Mouse (Mus musculus) megakaryocyte, embryonic 14.5 days (primary cell): ENCODE data around the gene Tmem230. TPM values are rescaled to one million over a fixed set of nuclear protein-coding genes. Genes with fewer than 3 reads are reported as not detected.

Experiments used
- H3K27me3 ChIP-seq: replicated peaks from 2 replicates; pipeline ENCODE3; 2012; ENCODE audit warnings: inconsistent platforms
- H3K36me3 ChIP-seq: replicated peaks from 2 replicates; pipeline ENCODE3; 2012; ENCODE audit warnings: low read length, inconsistent platforms, mixed read lengths
- H3K4me1 ChIP-seq: 2 replicates; pipeline ENCODE4 v1.6.1; 2012; ENCODE audit warnings: inconsistent platforms
- H3K4me3 ChIP-seq: replicated peaks from 2 replicates; pipeline ENCODE3; 2012; ENCODE audit warnings: moderate library complexity, mild to moderate bottlenecking, inconsistent platforms
- H3K9me3 ChIP-seq: 2 replicates; pipeline ENCODE4 v1.6.1; 2012; ENCODE audit warnings: inconsistent platforms
- FLI1 ChIP-seq: IDR thresholded peaks from 2 replicates; pipeline ENCODE4 v1.6.1; 2012; ENCODE audit warnings: low read length, inconsistent platforms, mixed read lengths
- GATA1 ChIP-seq: IDR thresholded peaks from 3 replicates; pipeline ENCODE4 v1.6.1; 2012; ENCODE audit warnings: mixed read lengths, low read length, inconsistent platforms, borderline replicate concordance
- polyA plus RNA-seq: library from polyadenylated mRNA; stranded (reverse); fragments of >175 nt; gene quantifications from 2 replicates; pipeline ENCODE4 v1.2.3, GENCODE M21; 2012; ENCODE audit warnings: low replicate concordance; ENCODE audit not compliant: insufficient read depth

Tmem230 gene
- polyA plus RNA-seq, 1 experiment, result 24.3 TPM

DNA sequence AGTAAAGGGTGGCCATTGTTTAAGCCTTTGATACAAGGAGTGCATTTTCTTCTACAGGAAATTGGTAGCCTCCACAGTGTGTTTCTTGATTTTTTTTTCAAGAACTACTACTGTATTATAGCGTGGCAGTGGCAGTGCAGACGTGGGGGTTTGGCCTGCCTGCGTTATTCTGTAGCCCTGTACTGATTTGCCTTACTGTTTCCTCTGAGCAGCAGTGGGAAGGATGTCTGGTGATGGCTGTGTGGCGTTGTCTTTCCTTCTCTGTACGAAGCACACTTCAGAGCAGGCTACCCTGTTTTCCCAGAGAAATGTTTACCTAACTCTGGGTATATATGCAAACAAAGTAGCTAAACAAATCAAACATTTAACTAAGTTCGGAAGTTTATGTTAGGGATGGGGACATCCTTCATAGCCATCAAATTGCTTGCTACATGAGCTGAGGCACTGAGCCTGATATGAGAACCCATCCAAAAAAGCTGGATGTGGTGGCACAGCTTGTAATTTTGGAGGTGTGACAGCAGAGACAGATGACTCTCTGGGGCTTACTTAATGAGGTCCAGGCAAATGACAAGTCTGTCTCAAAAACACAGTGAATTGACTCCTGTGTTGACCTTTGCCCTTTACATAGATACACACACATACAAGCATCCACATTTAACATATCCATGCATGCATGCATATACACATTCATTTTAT, 25.2 kb upstream of the Tmem230 start:
- Histone ChIP-seq H3K9me3 (no peaks in the 10 kb centered on the region), H3K4me1 (peaks cover 89% of the 10 kb centered on the region), H3K4me3 (peak overlapping the region; percentile 70), H3K36me3 (peaks cover 66% of the 10 kb centered on the region), H3K27me3 (no peaks in the 10 kb centered on the region)
- no peak for TF ChIP-seq FLI1
- no peak for TF ChIP-seq GATA1

DNA sequence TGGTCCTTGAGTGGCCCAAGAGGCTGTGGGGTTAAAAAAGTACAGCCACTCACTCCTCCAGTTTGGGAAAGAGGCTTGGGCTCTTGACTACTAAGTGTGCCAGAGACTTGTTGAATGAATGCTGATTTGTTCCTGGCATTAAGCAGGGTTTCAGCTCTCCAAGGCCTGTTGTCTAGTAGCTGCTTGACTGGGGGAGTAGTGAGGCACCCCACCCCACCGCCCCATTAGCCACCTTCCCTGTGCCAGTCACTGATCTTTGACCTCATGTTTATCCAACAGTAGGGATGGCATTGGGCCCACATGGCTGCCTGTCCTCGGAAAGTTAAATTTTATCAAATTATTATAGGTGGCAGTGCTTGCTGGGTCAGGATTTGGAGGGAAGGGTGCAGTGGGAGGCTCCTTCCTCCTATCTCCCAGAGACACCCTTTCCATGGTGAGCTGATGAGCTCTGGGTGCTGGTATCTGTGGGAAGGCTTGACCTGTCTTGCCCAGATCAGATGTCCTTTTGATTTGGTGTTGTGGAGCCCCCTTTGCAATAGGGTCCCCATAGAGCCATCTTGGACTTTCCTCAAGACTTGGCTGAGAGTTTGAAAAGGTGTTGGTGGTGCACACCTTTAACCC, 22.8 kb upstream of the Tmem230 start:
- H3K4me3 ChIP-seq, result peak overlapping the region; percentile 70
- TF ChIP-seq GATA1 (no peak), FLI1 (no peak)
- no peaks in the 10 kb centered on the region for H3K9me3 ChIP-seq
- H3K36me3 ChIP-seq, result peaks cover 63% of the 10 kb centered on the region
- H3K4me1 ChIP-seq, result peaks cover 83% of the 10 kb centered on the region
- no peaks in the 10 kb centered on the region for H3K27me3 ChIP-seq

DNA sequence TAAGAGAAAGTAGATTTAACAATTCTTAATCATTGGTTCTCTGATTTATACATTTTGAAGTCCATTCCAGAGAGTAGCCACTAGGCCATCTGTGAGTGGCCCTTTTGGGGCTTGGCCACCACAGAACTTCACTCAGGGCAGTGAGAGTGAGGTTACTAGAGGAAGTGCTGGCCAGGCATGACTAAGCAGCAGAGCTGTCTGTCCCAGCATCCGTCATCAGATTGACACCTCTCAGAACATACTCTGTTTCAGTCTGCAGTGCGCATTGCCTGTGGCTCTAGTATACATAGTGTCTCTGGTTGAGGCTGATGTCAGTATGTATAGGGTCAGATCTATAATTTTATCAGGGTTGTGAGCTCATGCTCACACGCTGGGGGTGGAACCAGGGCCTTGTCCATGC, 21.6 kb upstream of the Tmem230 start:
- Histone ChIP-seq H3K27me3 (no peaks in the 10 kb centered on the region), H3K4me3 (peak overlapping the region; percentile 72), H3K4me1 (peaks cover 86% of the 10 kb centered on the region)

DNA sequence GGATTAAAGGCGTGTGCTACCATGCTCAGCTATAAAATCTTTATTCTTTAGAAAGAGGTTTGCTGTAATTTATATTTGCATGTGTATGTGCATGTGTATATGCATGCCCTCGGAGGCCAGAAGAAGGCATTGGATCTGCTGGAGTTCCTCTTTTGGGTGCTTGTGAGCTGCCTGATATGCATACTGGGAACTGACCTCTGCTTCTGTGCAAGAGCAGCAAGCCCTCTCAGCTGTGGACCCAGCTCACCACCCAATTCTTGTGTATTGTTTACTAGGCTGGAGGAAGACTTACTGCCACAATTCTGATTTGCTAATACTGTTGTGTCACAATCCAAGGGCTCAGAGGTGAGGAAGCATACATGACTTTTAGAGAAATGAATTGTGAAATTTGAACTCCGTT, 18.5 kb upstream of the Tmem230 start:
- H3K9me3 ChIP-seq, result no peaks in the 10 kb centered on the region
- H3K27me3 ChIP-seq, result no peaks in the 10 kb centered on the region
- peaks cover 59% of the 10 kb centered on the region for H3K4me1 ChIP-seq
- TF ChIP-seq GATA1 (no peak), FLI1 (no peak)
- peaks cover 28% of the 10 kb centered on the region for H3K36me3 ChIP-seq
- H3K4me3 ChIP-seq, result peak overlapping the region; percentile 85

More for the DNA sequence above, 21.6 kb upstream of the Tmem230 start:
- H3K9me3 ChIP-seq, result no peaks in the 10 kb centered on the region
- peaks cover 55% of the 10 kb centered on the region for H3K36me3 ChIP-seq
- TF ChIP-seq FLI1 (no peak), GATA1 (no peak)

DNA sequence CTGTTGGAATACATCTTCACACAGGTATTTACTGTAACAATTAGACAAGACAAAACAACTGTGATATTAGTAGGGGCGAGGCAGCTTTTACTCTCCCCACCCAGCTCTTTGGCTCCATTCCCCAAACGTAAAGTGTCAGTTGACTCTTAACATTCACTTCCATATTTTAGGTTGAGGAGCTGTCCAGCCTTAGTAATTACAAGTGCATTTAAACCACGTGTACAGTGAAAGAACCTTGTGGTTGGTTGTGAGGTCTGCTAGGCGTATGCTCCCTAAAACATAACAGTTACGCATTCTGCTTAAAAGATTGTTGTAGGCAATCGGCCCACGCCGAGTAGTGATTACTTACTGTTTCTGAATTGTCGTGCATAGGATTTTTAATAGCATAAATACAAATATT, 17.6 kb upstream of the Tmem230 start:
- TF ChIP-seq FLI1 (no peak), GATA1 (no peak)
- Histone ChIP-seq H3K4me1 (peaks cover 50% of the 10 kb centered on the region), H3K27me3 (no peaks in the 10 kb centered on the region), H3K36me3 (peaks cover 23% of the 10 kb centered on the region), H3K4me3 (peak overlapping the region; percentile 100), H3K9me3 (no peaks in the 10 kb centered on the region)

DNA sequence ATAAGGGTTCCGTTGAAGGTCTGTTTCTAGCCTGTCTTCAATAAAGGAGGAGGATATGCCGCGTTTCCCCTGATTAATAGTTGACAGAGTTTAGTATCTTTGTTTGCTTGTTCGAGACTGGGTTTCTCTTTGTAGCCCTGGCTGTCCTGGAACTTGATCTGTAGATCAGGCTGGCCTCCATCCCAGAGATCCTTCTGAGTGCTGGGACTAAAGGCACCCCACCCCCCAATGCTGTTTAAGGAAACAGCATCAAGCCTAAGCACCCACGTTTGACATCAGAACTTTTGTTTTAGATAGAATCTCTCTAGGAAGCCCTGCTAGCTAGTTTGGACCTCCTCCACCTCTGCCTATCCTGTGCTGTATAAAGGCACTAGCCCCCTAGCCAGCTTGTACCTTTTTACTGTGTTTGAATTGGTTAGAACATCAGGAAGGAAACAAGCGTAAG, 16.7 kb upstream of the Tmem230 start:
- H3K27me3 ChIP-seq, result no peaks in the 10 kb centered on the region
- H3K4me1 ChIP-seq, result peaks cover 42% of the 10 kb centered on the region
- peak overlapping the region; percentile 100 for H3K4me3 ChIP-seq
- H3K9me3 ChIP-seq, result no peaks in the 10 kb centered on the region
- TF ChIP-seq GATA1 (no peak), FLI1 (no peak)
- peaks cover 24% of the 10 kb centered on the region for H3K36me3 ChIP-seq

DNA sequence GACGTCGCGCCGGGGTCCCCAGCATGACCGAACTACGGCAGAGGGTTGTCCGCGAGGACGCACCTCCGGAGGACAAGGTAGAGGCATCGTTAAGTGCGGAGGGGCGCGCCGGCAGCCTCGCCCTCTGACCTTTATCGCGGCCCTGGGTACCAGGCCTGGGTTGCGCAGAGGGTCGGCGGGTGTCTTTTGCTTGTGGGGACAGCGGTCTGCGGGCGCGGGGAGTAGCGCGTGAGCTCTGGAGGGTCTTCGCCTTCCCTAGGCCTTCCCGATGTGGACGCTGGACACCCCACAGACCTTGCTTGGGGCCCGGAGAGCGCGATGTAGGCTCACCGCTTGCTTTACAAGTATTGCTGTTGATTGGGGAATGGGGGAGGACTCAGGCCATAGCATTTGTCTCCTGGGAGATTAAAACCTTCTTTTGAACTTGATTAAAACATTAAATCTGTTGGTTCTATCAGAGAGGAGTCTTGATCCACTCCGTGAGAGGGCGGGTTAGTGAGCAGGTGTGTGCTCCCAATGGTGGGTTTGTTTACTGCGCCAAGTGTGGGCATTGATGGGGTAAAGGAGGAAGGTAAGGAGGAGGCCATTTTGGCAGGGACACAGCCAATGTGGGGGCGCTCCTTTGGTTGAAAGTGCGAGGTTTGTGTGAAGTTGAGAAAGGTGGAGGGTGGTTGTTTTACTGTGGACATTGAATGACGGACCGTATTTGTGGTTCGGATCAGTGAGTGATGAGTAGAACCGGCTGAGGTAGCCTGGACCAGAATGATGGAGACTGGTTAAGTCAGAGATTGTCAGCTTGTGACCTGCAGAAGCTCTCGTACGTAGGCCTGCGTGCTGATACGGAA, 16.0 kb upstream of the Tmem230 start:
- H3K4me1 ChIP-seq, result peaks cover 36% of the 10 kb centered on the region
- no peaks in the 10 kb centered on the region for H3K27me3 ChIP-seq
- H3K4me3 ChIP-seq, result peak overlapping the region; percentile 100
- H3K9me3 ChIP-seq, result no peaks in the 10 kb centered on the region
- peaks cover 24% of the 10 kb centered on the region for H3K36me3 ChIP-seq
- TF ChIP-seq GATA1, result no peak
- TF ChIP-seq FLI1, result no peak

DNA sequence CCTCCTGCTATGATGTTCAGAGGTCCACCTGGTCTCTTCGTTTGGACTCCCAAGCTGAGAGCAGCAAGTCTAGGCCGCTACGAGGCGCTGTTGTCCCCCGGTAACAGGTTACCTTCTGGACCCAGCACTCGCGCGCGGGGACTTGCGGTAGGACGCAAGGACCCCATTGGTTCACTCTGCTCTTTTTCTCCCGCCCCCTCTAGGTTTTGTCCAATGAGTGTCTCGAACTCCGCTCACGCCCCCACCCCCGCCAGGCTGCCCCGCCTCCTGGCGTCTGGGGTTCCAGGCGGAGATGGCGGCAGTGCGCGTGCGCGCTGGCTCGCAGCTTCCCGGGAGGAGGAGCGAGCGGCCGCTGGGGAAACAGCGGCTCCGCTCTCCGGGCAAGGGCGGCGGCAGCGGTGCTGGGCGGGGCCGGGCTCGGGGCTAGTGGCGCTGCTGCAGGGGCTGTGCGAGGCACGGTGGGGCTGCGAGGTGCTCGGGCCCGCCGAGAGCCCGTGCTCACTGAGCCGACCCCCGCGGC, 15.3 kb upstream of the Tmem230 start, which contains the start of gene Cds2:
TSS of gene Cds2 (plus strand) at position 270 of the 520 bp plus-strand sequence.
- H3K4me3 ChIP-seq, result peak within 1 kb of the TSS; percentile 100
- H3K27me3 ChIP-seq, result no peaks in the 10 kb centered on the region
- TF ChIP-seq FLI1 (no peak), GATA1 (no peak)
- H3K9me3 ChIP-seq, result no peaks in the 10 kb centered on the region
- peaks cover 34% of the 10 kb centered on the region for H3K4me1 ChIP-seq
- peaks cover 22% of the 10 kb centered on the region for H3K36me3 ChIP-seq

DNA sequence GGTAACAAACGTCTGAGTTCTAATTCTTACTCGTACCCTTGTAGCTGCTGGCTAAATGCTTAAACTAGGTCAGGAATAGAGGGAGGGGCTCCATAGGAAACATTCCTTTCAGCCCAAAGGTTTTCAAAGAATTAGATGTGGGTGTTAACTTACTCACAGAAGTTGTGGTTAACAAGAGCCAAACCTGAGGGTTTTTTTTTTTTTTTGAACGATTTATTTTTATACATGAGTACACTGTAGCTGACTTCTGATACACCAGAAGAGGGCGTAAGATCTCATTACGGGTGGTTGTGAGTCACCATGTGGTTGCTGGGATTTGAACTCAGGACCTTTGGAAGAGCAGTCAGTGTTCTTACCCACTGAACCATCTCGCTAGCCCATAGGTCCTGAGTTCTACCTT, 14.6 kb upstream of the Tmem230 start:
- Histone ChIP-seq H3K4me1 (peaks cover 32% of the 10 kb centered on the region), H3K9me3 (no peaks in the 10 kb centered on the region), H3K27me3 (no peaks in the 10 kb centered on the region), H3K4me3 (no peak overlapping the region), H3K36me3 (peaks cover 16% of the 10 kb centered on the region)
- no peak for TF ChIP-seq GATA1
- TF ChIP-seq FLI1, result no peak

DNA sequence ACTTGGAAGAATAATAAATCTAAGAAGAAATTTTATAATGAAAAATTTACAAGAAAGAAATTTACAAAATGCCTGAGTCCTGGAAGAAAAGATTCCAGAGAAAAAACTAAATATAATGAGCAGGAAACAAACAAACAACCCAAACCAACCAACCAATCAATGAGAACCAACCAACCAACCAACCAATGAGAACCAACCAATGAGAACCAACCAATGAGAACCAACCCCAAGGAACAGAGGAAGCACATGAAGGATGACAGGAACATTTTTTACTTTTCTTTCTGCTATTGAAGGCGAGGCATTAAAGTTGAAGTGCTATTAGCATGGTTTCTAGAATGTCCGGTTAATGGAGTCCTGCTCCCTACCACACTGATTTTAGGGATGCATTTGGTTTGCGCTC, 13.0 kb upstream of the Tmem230 start:
- Histone ChIP-seq H3K9me3 (no peaks in the 10 kb centered on the region), H3K4me1 (peaks cover 31% of the 10 kb centered on the region), H3K27me3 (no peaks in the 10 kb centered on the region), H3K4me3 (no peak overlapping the region), H3K36me3 (peaks cover 8% of the 10 kb centered on the region)
- no peak for TF ChIP-seq GATA1
- TF ChIP-seq FLI1, result no peak
